Comparison of ENCODE assay signal across 10 mouse cellular contexts in genomic region chr15:25510060-25510492, GRCm38 (mm10).
DNase-seq lines count a peak whose midpoint lies in the region; ATAC-seq and TF ChIP-seq lines count a peak whose summit lies in the region.
"Had no signal": no experiment of that assay in that cellular context is flagged by ENCODE, and none has a peak within 500 bp of the region (broad histone marks: within the 10 kb centered on the region; RNA-seq: fewer than 3 reads in every experiment).

No protein-coding gene starts in this region.

- H3K4me1 ChIP-seq in kidney, adult 2 months (ENCODE audit: control insufficient read depth, insufficient read depth, low read length): peaks cover 14% of the 10 kb centered on the region

- 29% methylated on average over 8 of the region's 8 CpGs for WGBS in kidney, adult 2 months

- no peak for TF ChIP-seq POLR2A in kidney, adult 2 months (IDR thresholded peaks at IDR 0.05; ENCODE audit: low read depth, low read length)

- no peak overlapping the region for H3K4me3 ChIP-seq in kidney, adult 2 months (ENCODE audit: insufficient read depth, low read depth, low read length)

- H3K36me3 ChIP-seq in kidney, adult 2 months (ENCODE audit: control insufficient read depth, insufficient read depth, low read length): no peaks in the 10 kb centered on the region

- no peaks in the 10 kb centered on the region for H3K27me3 ChIP-seq in kidney, adult 2 months (replicated peaks; ENCODE audit: control insufficient read depth, insufficient read depth, low read length)

- no peak for ATAC-seq in megakaryocyte, adult 5-6 weeks (ENCODE audit: poor library complexity, severe bottlenecking)

- H3K27ac ChIP-seq in kidney, adult 2 months (ENCODE audit: insufficient read depth, low read depth, low read length): peak overlapping the region; percentile 3; the same call in 1 of the 2 replicates

- no peak for TF ChIP-seq CTCF in kidney, adult 2 months (conservative IDR thresholded peaks at IDR 0.05; ENCODE audit: insufficient read depth, insufficient read length, low read depth, low read length)

- DNase-seq in kidney, adult 2 months: peak; percentile 18
- no peak for DNase-seq in kidney, adult 18-20 months
- peak; percentile 3 for DNase-seq in urinary bladder, postnatal 14 days (ENCODE audit: low spot score)
- DNase-seq in urinary bladder, postnatal 36 days (ENCODE audit: low spot score in 2 of 2): no peak
- DNase-seq in kidney, postnatal 10 days: peak; percentile 43
- no peak for DNase-seq in gastrocnemius, adult 8-10 months (ENCODE audit: low spot score in 2 of 2)
- DNase-seq: adrenal gland, adult 8-10 months; cerebellum, postnatal 36 days; lung, postnatal 10 days had no signal

Comparison
In these comparisons a context has a peak if more than half of its experiments do, and no peak if none do; other contexts are left out.
1. DNase-seq: peak in kidney, adult 2 months (single experiment), urinary bladder, postnatal 14 days (single experiment) and kidney, postnatal 10 days (single experiment); none in kidney, adult 18-20 months (single experiment), urinary bladder, postnatal 36 days (0 of 2) and gastrocnemius, adult 8-10 months (0 of 2).